18 mouse cellular contexts compared by ENCODE assay signal in genomic region chr2:65934099-65934498, GRCm38 (mm10).
A peak's percentile ranks its signal among the peaks of the same experiment; 100 is the strongest.
DNase-seq lines count a peak whose midpoint lies in the region; ATAC-seq and TF ChIP-seq lines count a peak whose summit lies in the region.
"Had no signal": no experiment of that assay in that cellular context is flagged by ENCODE, and none has a peak within 500 bp of the region (broad histone marks: within the 10 kb centered on the region; RNA-seq: fewer than 3 reads in every experiment).

No protein-coding gene starts in this region.

- peak overlapping the region; percentile 52 for H3K4me2 ChIP-seq in midbrain, embryonic 14.5 days (ENCODE audit: low read length)
- H3K4me2 ChIP-seq: embryonic facial prominence, embryonic 12.5 days; heart, embryonic 11.5 days had no signal

- H3K36me3 ChIP-seq in midbrain, embryonic 14.5 days (ENCODE audit: control insufficient read depth, insufficient read depth, low read length) = no peaks in the 10 kb centered on the region
- H3K36me3 ChIP-seq: embryonic facial prominence, embryonic 12.5 days had no signal

- H3K4me3 ChIP-seq in left cerebral cortex, adult 2 months = peak overlapping the region; percentile 57; the same call in 1 of the 2 replicates
- H3K4me3 ChIP-seq in midbrain, embryonic 14.5 days (replicated peaks; ENCODE audit: low read depth, low read length) = peak overlapping the region; percentile 24
- H3K4me3 ChIP-seq: embryonic facial prominence, embryonic 12.5 days had no signal

- peaks cover 31% of the 10 kb centered on the region for H3K4me1 ChIP-seq in midbrain, embryonic 14.5 days (ENCODE audit: control insufficient read depth, insufficient read depth, low read length)
- H3K4me1 ChIP-seq: embryonic facial prominence, embryonic 12.5 days had no signal

- WGBS in midbrain, embryonic 14.5 days = 25% methylated on average over 2 of the region's 2 CpGs

- H3K9me3 ChIP-seq in midbrain, embryonic 14.5 days (ENCODE audit: control insufficient read depth, low read length) = no peaks in the 10 kb centered on the region
- H3K9me3 ChIP-seq: embryonic facial prominence, embryonic 12.5 days had no signal

- H3K9ac ChIP-seq in midbrain, embryonic 14.5 days (replicated peaks; ENCODE audit: low read length) = no peak overlapping the region; the same call in 1 of the 2 replicates
- H3K9ac ChIP-seq: embryonic facial prominence, embryonic 12.5 days had no signal

- no peak for ATAC-seq in midbrain, embryonic 14.5 days (ENCODE audit: low FRiP score, low TSS enrichment)

- H3K27ac ChIP-seq in left cerebral cortex, adult 2 months = peak overlapping the region; percentile 40; the same call in 1 of the 2 replicates
- H3K27ac ChIP-seq in midbrain, embryonic 14.5 days (replicated peaks; ENCODE audit: low read depth, low read length) = peak overlapping the region; percentile 67
- H3K27ac ChIP-seq: embryonic facial prominence, embryonic 12.5 days had no signal

- no peaks in the 10 kb centered on the region for H3K27me3 ChIP-seq in midbrain, embryonic 14.5 days (ENCODE audit: control insufficient read depth, insufficient read depth, low read length)
- H3K27me3 ChIP-seq: embryonic facial prominence, embryonic 12.5 days had no signal

- no peak for TF ChIP-seq CTCF in left cerebral cortex, adult 2 months (IDR thresholded peaks at IDR 0.05)

- intact Hi-C loops in left cerebral cortex, adult 2 months (cut with DNase I) = loop anchor here (5.0 to 10.0 kb wide), 3 partner anchors 37 to 241 kb away; no protein-coding TSS in a partner anchor
- intact Hi-C loops in left cerebral cortex, postnatal 14 days (cut with DNase I) = loop anchor here (5.0 kb wide), 1 partner anchor 38 kb away; no protein-coding TSS in a partner anchor

- DNase-seq in embryo, embryonic 10.5 days (ENCODE audit: low spot score) = peak; percentile 59
- no peak for DNase-seq in embryo, embryonic 9.5 days (ENCODE audit: extremely low spot score)
- no peak for DNase-seq in left cerebral cortex, adult 2 months (ENCODE audit: extremely low spot score in 1 of 2, low spot score in 2 of 2)
- no peak for DNase-seq in left cerebral cortex, postnatal 14 days (ENCODE audit: low spot score in 2 of 2)
- DNase-seq in midbrain, embryonic 14.5 days = peak; percentile 31
- DNase-seq in yolk sac, embryonic 10.5 days (ENCODE audit: low spot score) = no peak
- DNase-seq in ovary, postnatal 10 days (ENCODE audit: low spot score) = no peak
- DNase-seq in natural killer cell, adult 2 months (ENCODE audit: low spot score in 2 of 2) = no peak
- DNase-seq: cerebellum, postnatal 14 days; heart, postnatal 14 days; layer of hippocampus, postnatal 36 days; left cerebral cortex, postnatal 4 days; lung, adult 18-20 months; lung, postnatal 36 days; right cerebral cortex, postnatal 14 days; thymus, postnatal 25 days had no signal

Comparison
In these comparisons a context has a peak if more than half of its experiments do, and no peak if none do; other contexts are left out.
1. DNase-seq: peak in embryo, embryonic 10.5 days (single experiment) and midbrain, embryonic 14.5 days (single experiment); none in embryo, embryonic 9.5 days (single experiment), left cerebral cortex, adult 2 months (0 of 2), left cerebral cortex, postnatal 14 days (0 of 2), yolk sac, embryonic 10.5 days (single experiment), ovary, postnatal 10 days (single experiment) and natural killer cell, adult 2 months (0 of 2).